Mouse (Mus musculus): ENCODE results near the gene Igsf8.
"Not testable (repeated sequence)": the region's sequence is repeated elsewhere in the genome, so short reads cannot be mapped to it uniquely, and the experiment has no call there.

Gene Igsf8

DNA sequence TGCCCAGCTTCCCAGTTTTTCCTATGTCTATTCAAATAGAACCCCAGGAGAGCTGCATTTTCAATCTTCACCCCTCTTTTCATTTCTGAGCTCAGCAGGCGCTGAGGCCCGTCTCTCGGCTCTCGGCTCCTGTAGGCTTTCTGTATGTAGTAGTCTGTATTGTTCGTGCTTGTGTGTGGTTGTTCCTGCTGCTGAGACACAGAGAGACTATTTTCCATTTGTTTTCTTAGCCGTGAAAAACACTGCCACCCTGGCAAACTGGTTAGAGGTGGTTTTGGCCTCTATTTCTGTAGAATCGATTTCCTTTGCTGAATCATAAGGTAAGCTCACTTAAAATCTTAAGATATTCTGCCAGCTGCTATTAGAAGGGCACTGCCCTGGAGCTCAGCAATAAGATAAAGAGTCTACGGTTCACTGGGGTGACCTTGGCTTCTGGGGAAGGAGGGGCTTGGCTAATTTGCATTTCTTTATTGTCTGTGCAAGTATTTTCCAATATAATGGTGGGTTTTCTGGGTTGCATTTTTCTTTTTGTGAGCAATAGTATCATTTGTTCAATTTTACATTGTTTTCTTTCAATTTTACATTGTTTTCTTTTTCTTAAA, at the start of gene Igsf8:
Gene Igsf8 (plus strand): TSS at position 165 of the 602 bp plus-strand sequence.
- DNase-seq: no peak

DNA sequence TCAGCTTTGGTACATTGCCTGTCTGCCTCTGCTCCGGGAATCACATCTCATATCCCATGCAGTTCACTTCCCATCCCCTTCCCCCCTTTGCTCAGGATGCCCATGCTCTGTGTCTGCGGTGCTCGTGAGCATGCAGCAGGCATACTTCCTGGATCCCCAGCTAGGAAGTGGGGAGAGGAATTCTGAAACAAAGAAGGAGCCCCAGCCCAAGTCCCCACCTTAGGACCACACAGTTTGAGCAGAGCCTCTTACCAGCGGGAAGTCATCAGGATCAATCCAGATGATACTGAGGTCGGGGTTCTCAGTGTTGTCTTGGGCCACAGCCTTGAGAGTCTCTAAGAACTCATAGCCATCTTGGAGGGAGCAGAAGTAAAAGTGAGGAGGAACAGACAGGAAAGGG, 48.7 kb upstream of the Igsf8 start:
- DNase-seq: no peak

DNA sequence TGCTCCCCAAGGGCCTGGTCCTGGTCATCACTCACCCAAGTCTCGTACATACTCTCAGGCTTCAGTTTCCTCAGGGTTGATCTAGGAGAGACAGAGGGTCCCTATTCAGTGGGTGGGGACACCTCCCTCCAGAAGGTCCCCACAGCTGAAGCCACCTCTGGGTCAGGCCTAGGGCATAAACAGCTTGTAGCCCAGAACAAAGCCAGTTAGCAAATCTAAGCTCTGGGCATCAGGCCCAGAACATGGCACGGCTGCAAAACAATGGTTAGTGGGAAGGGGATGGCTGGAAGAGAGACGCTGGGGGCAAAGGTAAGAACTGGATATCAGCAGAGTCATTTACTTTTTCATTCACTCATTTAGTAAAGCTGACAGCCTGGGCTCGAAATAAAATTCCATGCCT, 47.7 kb upstream of the Igsf8 start:
- no peak for DNase-seq

DNA sequence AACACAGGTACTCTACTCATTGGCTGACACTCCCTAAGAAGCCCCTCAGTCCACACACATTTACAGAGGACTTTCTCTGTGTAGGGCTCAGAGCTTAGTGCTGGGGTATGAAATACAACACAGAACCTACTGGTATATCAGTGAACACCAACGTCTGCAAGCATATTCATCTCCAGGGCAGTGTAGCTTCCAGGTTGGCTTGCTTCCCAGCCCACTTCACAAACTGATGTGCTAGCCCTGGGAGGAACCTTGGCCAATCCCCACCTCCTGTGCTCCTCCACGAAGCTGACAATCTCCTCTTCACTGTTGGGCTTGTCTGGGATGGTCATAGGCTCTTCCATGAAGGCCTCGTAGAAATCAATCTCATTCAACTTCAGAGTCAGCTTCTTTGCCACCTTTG, 46.7 kb upstream of the Igsf8 start:
- DNase-seq: no peak

DNA sequence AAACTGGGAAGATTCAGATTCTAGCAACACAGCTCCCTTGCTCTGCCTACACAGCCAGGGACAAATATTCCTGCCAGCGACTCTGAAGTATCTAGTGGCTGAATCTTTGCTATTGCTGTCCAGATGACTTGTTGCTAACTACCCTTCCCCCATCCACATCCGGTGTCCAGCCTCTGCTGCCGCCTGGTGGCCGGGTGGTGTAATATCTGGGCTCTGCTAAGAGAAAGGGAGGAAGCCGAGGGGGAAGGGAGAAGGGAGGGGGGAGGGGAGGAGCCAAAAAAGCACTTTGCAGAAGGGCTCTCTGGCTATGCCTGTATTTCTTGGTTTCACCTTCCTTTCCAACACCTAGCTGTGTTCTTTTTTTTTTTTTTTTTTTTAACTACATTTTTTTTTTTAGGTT, 44.3 kb upstream of the Igsf8 start:
- DNase-seq: peak; percentile 85 to 91

DNA sequence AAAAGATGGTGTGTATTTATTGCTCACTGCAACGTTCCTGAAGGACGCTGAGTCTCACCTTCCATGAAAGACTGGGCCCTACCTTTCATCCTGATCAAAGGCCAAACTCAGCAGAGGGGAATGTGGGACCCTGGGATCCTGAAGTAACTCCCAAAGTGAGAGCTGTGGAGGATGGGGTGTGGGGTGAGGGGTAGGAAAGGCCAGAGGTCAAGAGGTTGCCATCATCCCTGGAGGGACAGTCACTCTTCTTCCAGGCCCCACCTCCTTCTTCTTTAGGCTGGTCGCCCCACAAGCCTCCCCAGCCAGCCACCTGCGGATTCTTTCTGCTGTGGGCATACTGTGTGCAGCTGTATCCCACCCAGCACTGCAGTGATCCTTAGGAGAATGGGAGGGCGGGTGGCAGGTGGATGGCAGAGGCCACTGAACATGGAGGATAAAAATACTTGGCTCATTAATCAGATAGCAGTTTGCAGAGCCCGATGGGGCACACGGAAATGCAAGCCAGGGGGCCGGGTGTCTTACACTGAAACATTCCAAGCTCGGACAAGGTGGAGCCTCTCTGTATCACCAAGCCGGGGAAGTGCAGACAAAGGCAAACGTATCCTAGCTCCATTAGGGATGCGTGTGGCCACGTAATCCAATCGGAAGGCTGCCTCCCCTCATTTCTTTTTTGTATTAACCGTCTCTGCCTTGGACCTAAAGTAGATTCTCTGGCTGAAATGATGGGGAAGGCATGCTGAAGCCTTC, 43.1 kb upstream of the Igsf8 start:
- DNase-seq: no peak

DNA sequence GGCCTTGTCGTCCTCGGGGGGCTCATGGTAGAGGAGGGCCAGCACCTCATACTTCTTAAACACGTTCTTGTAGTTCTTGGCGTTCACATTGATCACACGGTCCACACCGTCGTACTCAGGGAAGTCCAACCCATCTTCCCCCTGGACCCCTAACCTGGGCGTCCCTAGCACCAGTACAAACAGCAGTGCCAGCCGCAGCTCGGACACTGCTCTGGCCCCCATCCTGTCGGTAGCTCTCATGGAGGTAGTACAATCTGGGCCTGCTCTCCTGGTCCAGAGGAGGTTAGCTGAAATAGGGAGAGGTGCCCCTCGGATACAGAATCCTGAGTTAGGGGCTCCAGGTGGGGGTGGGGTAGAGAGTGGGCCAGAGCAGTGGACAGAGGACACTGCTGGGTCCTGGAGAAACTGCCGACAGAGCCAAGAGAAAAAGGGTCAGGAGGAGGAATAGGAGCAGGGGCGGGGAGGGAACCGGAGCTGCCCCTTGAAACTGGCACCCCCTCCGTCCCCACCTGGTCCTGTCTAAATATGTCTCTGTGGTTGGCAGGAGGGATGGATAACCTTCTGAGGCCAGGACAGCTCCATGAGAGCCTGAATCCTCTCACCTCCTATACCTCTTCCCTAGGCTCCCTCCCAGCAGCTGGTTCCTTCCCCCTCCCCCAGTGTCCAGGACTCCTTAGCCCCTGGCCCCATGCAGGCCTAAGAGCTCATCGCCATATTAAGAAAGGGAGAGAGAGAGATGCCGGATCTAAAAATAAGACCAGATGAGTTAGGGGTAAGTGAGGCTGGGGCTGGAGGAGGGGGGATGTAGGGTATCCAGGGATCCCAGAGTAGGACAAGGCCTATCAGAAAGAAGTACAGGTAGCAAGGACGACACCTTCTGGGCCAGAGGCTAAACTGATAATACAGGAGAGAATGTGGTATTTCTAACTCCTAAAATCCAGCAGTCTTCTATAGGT, 41.7 kb upstream of the Igsf8 start, which contains the start of gene Casq1:
Gene Casq1 (minus strand): TSS at position 418 of the 956 bp plus-strand sequence.
- DNase-seq: no peak

DNA sequence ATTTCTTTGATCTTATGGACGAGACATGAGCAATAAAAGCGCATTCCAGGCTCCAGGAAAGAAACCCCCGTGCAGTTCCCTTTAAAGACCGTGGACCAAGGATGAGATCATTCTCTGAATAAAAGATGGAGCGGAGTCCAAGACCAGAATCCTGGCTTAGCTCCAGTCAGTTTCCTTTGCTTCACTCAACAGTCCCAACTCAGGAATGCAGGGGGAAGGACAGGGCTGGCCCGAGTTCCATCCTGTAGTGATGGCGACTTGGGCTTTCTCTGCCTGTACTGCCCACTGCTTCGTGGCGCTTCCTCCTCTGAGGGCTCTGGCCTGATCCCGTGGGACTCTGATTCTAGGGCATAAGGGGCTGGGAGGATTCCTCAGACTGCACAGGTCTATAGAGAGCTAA, 41.0 kb upstream of the Igsf8 start:
- DNase-seq: no peak

DNA sequence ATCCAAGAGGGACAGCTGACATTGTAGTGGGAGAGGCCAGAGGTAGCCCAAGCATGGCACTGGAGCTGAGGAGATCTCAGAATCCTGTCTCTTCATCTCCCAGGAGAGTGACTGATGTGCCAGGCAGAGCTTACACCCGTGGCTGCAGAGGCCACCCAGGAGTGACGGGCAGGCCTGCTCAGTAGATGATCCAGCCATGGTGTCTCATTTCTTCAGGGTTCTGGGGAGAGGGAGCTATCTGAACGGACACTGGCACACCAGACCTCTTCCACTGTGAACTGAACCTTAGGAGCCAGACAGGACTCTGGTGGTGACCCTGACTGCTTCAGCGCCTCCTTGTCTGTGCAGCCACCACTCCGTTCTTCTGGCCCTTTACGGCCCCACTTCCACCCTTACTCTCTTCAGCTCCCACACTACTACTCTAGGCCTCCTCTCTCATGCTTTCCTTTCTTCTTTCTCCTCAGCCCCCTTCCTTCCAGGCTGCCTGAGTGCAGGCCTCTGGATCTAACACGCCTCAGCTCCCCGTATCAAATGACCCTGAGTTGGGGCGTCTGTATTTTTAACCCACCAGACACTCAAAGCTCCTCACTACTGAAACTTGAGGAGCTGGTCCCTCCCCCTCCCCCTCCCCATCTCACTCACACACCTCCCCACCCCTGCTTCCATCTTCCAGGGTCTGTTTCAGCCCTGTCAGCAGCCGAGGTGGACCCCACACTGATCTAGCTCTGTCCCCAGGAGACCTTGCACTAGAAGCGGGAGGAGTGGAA, 40.0 kb upstream of the Igsf8 start:
- no peak for DNase-seq

DNA sequence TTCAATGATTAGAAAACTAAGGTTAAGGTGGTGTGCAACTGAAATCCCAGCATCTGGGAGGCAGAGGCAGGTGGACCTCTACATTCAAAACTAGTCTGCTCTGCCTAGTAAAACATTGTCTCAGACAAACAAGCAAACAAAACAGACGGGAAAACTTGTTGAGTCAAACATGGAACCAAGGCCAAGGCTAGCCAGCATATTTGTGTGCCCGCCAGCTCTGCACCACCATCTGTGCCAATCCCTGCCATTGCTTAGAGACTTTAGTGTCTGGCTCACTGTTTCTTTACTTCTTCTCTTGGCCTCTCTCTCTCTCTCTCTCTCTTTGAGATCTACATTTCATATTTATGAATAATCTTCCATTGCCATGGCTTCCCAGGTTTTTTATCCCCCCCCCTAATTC, 33.2 kb upstream of the Igsf8 start:
- DNase-seq: peak; percentile 65

DNA sequence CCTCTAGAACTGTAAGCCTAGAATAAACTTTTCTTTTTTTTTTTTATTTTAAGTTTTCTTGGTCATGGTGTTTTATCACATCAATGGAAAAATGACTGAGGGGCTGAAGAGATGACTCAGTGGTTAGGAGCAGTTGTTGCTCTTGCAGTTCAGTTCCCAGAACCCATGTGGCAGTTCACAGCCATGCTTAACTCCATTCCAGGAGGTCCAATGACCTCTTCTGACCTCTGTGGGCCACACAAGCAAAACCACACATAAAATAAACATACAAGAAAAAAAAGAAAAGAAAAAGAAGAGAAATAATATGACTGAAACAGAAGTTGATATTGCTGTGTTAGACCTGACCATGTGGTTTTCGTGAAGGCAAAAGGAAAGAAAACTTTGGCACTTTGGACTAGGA, 32.2 kb upstream of the Igsf8 start:
- DNase-seq: no peak

DNA sequence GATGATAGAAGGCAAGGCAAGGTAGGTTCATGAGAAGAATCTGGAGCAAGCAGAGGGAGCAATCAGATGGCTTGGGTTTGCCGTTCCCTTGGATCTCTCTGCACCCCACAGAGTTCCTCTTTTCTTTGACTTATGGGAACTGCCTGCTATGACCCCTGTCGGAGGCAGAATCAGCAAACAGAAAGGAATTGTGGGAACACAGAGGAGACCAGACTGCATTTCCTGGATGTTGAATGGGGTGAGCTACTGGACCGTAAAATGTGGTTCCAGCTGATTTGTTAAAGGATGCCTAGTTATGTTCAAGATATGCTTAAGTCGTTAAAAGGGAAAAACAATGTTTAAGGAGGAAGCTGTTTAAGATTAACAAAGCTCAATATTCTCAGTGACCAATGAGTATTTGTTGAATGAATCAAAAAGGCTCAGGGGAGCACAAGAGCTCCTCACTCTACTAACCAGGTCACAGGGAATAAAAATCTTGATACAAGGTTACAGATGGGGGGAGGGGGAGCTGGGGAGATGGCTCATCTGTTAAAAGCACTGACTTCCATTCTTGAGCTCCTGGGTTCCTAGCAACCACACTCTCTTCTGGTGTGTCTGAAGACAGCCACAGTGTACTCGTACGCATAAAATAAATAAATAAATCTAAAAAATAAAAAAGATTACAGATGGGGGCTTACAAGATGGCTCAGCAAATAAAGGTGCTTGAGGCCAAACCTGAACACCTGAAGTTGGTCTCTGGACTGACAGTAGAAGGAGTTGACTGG, 20.3 kb upstream of the Igsf8 start:
- DNase-seq: no peak

DNA sequence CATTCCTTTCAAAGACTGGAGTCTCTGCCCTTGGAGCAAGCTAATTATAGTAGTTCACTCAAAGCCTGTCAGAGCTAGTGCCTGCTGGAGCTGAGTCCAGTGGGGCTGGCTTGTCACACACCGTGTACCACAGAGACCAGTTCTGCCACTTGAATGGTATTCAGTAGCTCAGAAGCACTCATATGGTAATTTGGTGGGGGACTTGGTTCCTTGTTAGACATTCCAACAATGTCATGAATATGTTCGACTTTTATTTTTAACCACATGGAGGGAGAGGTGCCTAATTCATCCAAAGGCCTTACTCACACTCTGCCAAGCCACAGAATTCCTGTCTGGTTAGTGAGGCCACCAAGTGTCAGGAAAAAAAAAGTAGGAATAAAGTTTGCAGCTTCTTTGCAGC, 19.0 kb upstream of the Igsf8 start:
- no peak for DNase-seq

DNA sequence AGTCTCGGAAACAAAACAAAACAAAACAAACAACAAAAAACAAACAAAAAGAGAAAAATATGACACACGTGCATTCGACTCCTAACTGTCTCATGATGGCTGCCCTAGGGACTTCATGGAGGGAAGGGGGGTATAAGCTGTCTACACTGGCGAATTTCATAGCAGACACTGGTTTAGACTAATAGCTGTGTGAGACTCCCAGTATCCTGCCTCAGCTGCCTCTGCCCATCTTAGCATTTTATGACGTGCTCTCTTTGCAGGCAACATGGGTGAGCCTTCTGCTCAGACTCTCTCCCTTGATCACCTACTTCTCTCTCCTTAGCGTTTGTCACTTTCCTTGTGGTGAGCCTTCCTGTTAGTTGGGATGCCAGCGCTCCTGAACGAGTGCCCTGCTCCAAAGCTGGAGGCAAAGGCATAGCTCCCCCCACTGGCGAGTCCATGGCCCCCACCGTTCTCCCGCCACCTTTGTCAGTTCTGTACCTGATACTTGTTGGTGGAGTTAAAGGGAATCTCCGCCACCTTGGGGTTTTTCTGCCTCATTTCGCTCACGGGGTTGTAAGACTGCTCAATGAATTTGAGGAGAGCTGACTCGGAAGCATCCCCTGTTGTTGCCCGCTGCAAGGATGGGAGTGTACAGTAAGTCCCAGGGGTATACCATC, 17.8 kb upstream of the Igsf8 start:
- peak; percentile 60 to 63 for DNase-seq

DNA sequence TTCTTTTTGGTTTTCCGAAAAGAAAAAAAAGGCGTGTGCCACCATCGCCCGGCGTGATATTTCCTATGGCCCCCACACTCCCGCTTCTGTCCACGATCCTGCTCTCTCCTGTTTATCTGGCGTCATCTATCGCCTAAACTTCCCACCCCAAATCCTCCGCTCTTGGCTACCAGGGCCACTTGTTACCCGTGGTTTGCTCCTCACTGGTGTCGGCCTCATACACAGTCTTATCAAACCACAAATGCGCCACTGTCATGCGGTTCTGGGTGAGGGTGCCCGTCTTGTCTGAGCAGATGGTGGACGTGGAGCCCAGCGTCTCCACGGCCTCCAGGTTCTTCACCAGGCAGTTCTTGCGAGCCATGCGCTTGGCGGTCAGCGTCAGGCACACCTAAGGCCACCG, 16.8 kb upstream of the Igsf8 start:
- not testable (repeated sequence) for DNase-seq

DNA sequence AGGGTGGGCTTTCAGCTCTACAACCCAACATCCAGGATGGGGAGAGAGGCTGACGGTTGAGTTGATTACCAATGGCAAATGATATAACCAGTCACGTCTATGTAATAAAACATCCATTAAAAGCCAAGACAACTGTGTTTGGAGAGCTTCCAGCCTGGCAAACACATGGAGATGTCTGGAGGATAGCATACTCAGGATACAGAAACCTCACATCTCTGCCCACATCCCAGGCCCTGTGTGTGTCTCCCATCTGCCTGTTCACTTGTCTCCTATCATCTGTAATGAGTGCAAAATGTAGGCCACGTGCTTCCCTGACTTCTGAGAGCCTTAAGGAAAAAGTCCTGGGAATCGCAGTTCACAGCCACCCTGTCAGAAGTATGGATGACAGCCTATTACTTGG, 14.2 kb upstream of the Igsf8 start:
- DNase-seq: no peak

DNA sequence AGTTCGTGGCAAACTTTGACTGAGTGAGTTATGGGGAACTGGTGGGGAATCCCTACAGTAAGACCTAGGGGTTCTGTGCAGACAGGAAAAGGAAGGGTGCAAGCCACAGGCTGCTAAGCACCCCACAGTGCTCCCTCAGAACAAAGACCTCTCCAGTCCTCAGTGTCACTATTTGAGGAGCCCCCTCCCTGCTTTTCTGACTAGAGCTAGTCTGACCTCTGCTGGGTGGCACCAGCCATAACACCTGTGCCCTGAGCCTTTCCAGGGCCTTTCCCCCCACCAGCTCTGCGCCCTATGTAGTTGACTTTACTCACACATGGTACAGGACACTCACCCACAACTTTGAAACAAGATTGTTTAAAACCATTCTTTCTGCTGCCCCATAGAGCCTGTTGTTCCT, 13.8 kb upstream of the Igsf8 start:
- DNase-seq: peak; percentile 15 to 23

DNA sequence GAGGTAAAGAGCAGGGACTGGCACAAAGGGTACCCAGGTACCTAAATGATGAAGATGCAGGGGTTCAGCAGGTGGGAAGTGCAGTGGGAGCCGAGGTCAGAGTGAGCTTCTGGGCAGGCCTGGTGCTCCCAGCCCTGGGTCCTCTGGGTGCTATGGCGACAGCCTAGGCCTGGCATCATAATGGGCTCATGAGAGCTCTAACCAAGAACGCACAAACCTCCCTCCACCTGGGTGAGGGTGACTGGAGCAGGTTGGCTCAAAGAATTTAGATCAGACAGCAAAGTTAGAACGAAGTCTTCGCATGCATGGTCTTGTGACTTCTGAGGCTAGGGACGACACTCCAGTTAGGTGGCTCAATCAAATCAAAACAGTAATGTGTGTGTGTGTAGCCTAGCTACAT, 3.1 kb upstream of the Igsf8 start, which contains the start of gene Atp1a4:
Gene Atp1a4 (minus strand): TSS at position 101 of the 400 bp plus-strand sequence.
- DNase-seq: no peak

DNA sequence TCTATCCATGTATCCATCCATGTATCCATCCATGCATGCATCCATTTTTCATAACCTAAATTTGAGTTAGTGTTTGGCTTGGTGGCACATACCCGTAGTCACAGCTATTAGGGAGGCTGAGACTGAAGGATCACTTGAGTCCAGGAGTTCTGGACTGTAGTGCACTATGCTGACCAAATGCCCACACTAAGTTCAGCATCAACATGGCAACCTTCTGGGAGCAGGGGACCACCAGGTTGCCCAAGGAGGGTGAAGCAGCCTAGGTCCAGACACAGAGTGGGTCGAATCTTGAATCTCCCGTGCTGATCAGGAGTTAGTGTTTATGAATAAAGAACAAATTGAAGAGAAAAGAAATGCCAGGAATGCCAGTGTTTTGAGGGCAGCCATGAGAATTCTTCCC, 9.8 kb downstream of the Igsf8 start:
- no peak for DNase-seq

DNA sequence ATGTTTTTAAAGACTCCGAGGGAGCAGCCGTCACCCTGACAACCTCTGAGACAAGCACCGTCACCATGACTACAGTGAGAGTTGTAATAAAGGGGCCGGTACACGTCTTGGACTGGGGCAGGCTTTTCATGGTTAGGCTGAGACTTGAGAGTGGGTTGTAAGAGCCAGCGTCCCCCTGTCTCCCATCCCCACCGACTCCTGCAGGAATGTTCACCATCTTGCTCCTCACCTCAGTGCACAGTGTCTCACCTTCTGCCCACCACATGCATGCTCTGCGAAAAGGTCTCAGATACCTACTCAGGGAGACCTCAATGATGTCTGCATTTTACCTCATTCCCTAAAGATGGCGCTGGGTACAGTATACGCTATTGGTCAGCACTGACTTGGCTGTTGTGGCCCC, 10.3 kb downstream of the Igsf8 start:
- no peak for DNase-seq

DNA sequence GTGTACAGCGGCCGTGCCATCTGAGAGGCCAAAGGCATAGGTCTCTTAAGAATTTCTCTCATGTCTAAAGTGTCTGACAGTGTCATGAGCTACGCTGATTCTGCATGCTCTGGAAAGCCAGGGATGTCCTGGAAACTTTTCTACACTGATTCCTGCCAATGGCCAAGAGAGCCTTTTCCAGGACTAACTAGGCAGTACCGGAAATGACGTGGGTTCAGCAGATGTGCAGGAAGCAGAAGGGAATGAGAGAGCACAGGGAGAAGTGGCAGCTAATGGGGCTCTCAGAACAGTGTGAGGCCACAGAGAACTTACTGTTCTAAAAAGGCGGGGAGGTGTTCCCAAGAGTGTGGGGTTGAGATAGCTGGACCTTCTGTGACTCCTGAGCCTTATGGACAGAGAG, 11.9 kb downstream of the Igsf8 start:
- no peak for DNase-seq

Measured in cerebellum, adult 18-20 months (tissue).